Mouse (Mus musculus) midbrain, embryonic 14.5 days (tissue): ENCODE measurements around the gene Lrrc10b. TPM values are rescaled to one million over a fixed set of nuclear protein-coding genes. Genes with fewer than 3 reads are reported as not detected.

Experiments
- ATAC-seq: fragments of 200-750 bp; cut with Nextera tagmentation; 2 replicates; pipeline ENCODE4 v1.8.0; 2017; ENCODE audit warnings: moderate number of reproducible peaks, moderate library complexity; ENCODE audit not compliant: low FRiP score, low TSS enrichment
- DNase-seq: peaks from one replicate; pipeline ENCODE4 v3.0.0-alpha.2; 2015
- H3K27ac ChIP-seq: fragments of 300-500 bp; sonication (generic); replicated peaks from 2 replicates; pipeline ENCODE4 v1.5.1; 2014; ENCODE audit warnings: mild to moderate bottlenecking, low read depth, low read length, moderate library complexity
- H3K27me3 ChIP-seq: fragments of 300-500 bp; sonication (generic); 2 replicates; pipeline ENCODE4 v1.6.1; 2014; ENCODE audit warnings: low read length, control low read depth, mixed read lengths; ENCODE audit not compliant: control insufficient read depth, insufficient read depth
- H3K36me3 ChIP-seq: fragments of 300-500 bp; sonication (generic); 2 replicates; pipeline ENCODE4 v1.6.1; 2014; ENCODE audit warnings: low read length, control low read depth; ENCODE audit not compliant: control insufficient read depth, insufficient read depth
- H3K4me1 ChIP-seq: fragments of 300-500 bp; sonication (generic); 2 replicates; pipeline ENCODE4 v1.6.1; 2014; ENCODE audit warnings: mild to moderate bottlenecking, antibody characterized with exemption, low read length, control low read depth; ENCODE audit not compliant: control insufficient read depth, insufficient read depth
- H3K4me2 ChIP-seq: fragments of 300-500 bp; sonication (generic); 2 replicates; pipeline ENCODE4 v1.6.1; 2014; ENCODE audit warnings: mild to moderate bottlenecking, low read length, moderate library complexity
- H3K4me3 ChIP-seq: fragments of 300-500 bp; sonication (generic); replicated peaks from 2 replicates; pipeline ENCODE4 v1.5.1; 2014; ENCODE audit warnings: low read depth, low read length
- H3K9ac ChIP-seq: fragments of 300-500 bp; sonication (generic); replicated peaks from 2 replicates; pipeline ENCODE4 v1.6.1; 2014; ENCODE audit warnings: mild to moderate bottlenecking, low read length, moderate library complexity
- H3K9me3 ChIP-seq: fragments of 300-500 bp; sonication (generic); 2 replicates; pipeline ENCODE4 v1.6.1; 2016; ENCODE audit warnings: low read length, control low read depth, mixed read lengths; ENCODE audit not compliant: control insufficient read depth
- WGBS: fragments of 180-500 bp; shearing (Covaris S2); extraction: QIAGEN DNeasy Blood & Tissue Kit; methylation state at CpG from one replicate; pipeline ENCODE4 v1.1.7; 2014; 5-methylcytosine and 5-hydroxymethylcytosine counted together
- polyA plus RNA-seq: library from polyadenylated mRNA; unstranded; fragments of >200 nt; fragmentation: Nextera tagmentation; extraction: Ambion mirVana; gene quantifications from 2 replicates; pipeline ENCODE4 v1.2.1, GENCODE M21; 2014

Gene Lrrc10b
- polyA plus RNA-seq, 1 experiment from 2014 or later, result 0.91 TPM

GRCm38 (mm10) chr19:10425484-10426270, 31.6 kb downstream of the Lrrc10b start:
- ATAC-seq (no peak), DNase-seq (no peak)
- Histone ChIP-seq H3K27me3 (no peaks in the 10 kb centered on the region), H3K4me2 (no peak overlapping the region), H3K4me1 (peaks cover 24% of the 10 kb centered on the region), H3K36me3 (peaks cover 6% of the 10 kb centered on the region; the same call in 1 of the 2 replicates), H3K9ac (0 out of 2 replicates have a peak overlapping the region, but pooled peaks have one; percentile 3), H3K9me3 (no peaks in the 10 kb centered on the region), H3K27ac (0 out of 2 replicates have a peak overlapping the region, but pooled peaks have one; percentile 32), H3K4me3 (no peak overlapping the region)
- WGBS, result 34% methylated on average over 13 of the region's 13 CpGs

- Histone ChIP-seq H3K4me2 (no peak overlapping the region), H3K9ac (no peak overlapping the region), H3K4me1 (peaks cover 24% of the 10 kb centered on the region), H3K36me3 (peaks cover 6% of the 10 kb centered on the region; the same call in 1 of the 2 replicates), H3K27ac (no peak overlapping the region), H3K27me3 (no peaks in the 10 kb centered on the region), H3K4me3 (no peak overlapping the region), H3K9me3 (no peaks in the 10 kb centered on the region)
- no peak for DNase-seq
- WGBS, result 41% methylated on average over 1 of the region's 1 CpGs
- no peak for ATAC-seq
Observed at GRCm38 (mm10) chr19:10424751-10425150, 32.5 kb downstream of the Lrrc10b start.

- ATAC-seq (peak; percentile 38), DNase-seq (no peak)
- Histone ChIP-seq H3K27me3 (no peaks in the 10 kb centered on the region), H3K4me2 (peak overlapping the region; percentile 48), H3K4me1 (peaks cover 24% of the 10 kb centered on the region), H3K36me3 (peaks cover 8% of the 10 kb centered on the region; the same call in 1 of the 2 replicates), H3K27ac (no peak overlapping the region), H3K9ac (peak overlapping the region; percentile 26; the same call in 1 of the 2 replicates), H3K9me3 (no peaks in the 10 kb centered on the region), H3K4me3 (0 out of 2 replicates have a peak overlapping the region, but pooled peaks have one; percentile 10)
- WGBS, result 5% methylated on average over 53 of the region's 53 CpGs
Observed at GRCm38 (mm10) chr19:10421986-10422976, 35.0 kb downstream of the Lrrc10b start.

- H3K9ac ChIP-seq, result no peak overlapping the region
- H3K4me1 ChIP-seq, result peaks cover 35% of the 10 kb centered on the region
- no peak for DNase-seq
- H3K4me3 ChIP-seq, result no peak overlapping the region
- ATAC-seq, result no peak
- H3K4me2 ChIP-seq, result no peak overlapping the region
- whole genome bisulfite sequencing, result 76% methylated on average over 12 of the region's 12 CpGs
- no peak overlapping the region for H3K27ac ChIP-seq
- H3K27me3 ChIP-seq, result no peaks in the 10 kb centered on the region
- H3K36me3 ChIP-seq, result peaks cover 8% of the 10 kb centered on the region; the same call in 1 of the 2 replicates
- no peaks in the 10 kb centered on the region for H3K9me3 ChIP-seq
Observed at GRCm38 (mm10) chr19:10417436-10417835, 39.8 kb downstream of the Lrrc10b start.

GRCm38 (mm10) chr19:10416889-10417288, 40.4 kb downstream of the Lrrc10b start:
- no peaks in the 10 kb centered on the region for H3K9me3 ChIP-seq
- WGBS, result 71% methylated on average over 8 of the region's 8 CpGs
- H3K27ac ChIP-seq, result no peak overlapping the region
- H3K27me3 ChIP-seq, result no peaks in the 10 kb centered on the region
- no peak overlapping the region; the same call in 1 of the 2 replicates for H3K9ac ChIP-seq
- H3K4me2 ChIP-seq, result no peak overlapping the region
- peaks cover 8% of the 10 kb centered on the region; the same call in 1 of the 2 replicates for H3K36me3 ChIP-seq
- DNase-seq (no peak), ATAC-seq (no peak)
- peaks cover 30% of the 10 kb centered on the region for H3K4me1 ChIP-seq
- no peak overlapping the region for H3K4me3 ChIP-seq

- Histone ChIP-seq H3K9me3 (no peaks in the 10 kb centered on the region), H3K27ac (no peak overlapping the region), H3K4me3 (no peak overlapping the region), H3K4me2 (no peak overlapping the region), H3K4me1 (peaks cover 32% of the 10 kb centered on the region), H3K36me3 (peaks cover 8% of the 10 kb centered on the region; the same call in 1 of the 2 replicates), H3K9ac (no peak overlapping the region), H3K27me3 (no peaks in the 10 kb centered on the region)
- DNase-seq (no peak), ATAC-seq (no peak)
- WGBS, result 79% methylated on average over 5 of the region's 5 CpGs
Observed at GRCm38 (mm10) chr19:10415508-10415907, 41.8 kb downstream of the Lrrc10b start.

- Histone ChIP-seq H3K4me2 (peak overlapping the region; percentile 51), H3K27me3 (no peaks in the 10 kb centered on the region), H3K4me3 (peak overlapping the region; percentile 20), H3K36me3 (peaks cover 8% of the 10 kb centered on the region; the same call in 1 of the 2 replicates), H3K9me3 (no peaks in the 10 kb centered on the region), H3K9ac (peak overlapping the region; percentile 23; the same call in 1 of the 2 replicates), H3K4me1 (peaks cover 43% of the 10 kb centered on the region), H3K27ac (peak overlapping the region; percentile 70)
- peak; percentile 93 for DNase-seq
- whole genome bisulfite sequencing, result 3% methylated on average over 19 of the region's 19 CpGs
- ATAC-seq, result peak; percentile 82
Observed at GRCm38 (mm10) chr19:10413701-10414242, 43.5 kb downstream of the Lrrc10b start.
